Mouse (Mus musculus): ENCODE measurements around the gene Card11.

The Card11 gene

DNA sequence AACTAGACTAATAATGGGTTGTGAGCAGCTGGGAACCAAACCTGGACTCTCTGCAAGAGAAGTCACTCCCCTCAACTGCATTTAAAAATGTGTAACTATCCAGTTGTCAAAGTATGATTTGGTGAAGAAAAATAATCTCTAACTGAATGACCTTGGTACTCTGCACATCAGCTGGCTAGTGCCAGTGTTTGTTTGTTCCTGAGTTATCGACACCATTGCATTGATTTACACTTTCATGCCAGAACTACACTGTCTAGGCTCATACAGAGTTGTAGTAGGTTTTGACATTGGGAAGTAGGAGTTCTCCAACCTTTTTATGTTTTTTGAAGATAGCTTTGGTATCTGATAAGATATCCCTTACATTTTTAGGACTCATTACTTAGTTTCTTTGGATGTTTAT is 81.9 kb downstream of the Card11 start:
- DNase-seq (ENCODE audit: low read depth, low spot score) = no peak

- no peak for DNase-seq (ENCODE audit: low read depth, low spot score)
Observed at GRCm38 (mm10) chr5:140917807-140918206, 82.6 kb downstream of the Card11 start.

DNA sequence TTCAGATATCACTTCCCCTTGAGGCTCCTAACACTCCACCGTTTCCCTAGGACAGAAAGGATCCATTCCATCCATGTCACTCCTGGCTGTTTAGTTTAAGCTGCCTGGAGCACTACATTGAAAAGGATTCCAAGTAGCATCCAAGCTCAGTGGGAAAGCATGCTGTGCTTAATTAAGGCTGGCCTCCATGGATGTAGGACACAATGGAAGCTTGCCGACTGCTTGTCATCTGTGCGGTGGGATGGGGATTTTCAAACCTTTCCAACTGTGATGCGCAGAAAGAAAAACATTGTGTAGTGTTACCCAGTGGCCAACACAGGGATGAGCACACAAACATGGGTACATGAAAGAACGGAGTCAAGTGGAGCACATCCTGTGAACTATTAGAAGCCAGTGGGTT is 89.5 kb downstream of the Card11 start:
- no peak for DNase-seq (ENCODE audit: low read depth, low spot score)

DNA sequence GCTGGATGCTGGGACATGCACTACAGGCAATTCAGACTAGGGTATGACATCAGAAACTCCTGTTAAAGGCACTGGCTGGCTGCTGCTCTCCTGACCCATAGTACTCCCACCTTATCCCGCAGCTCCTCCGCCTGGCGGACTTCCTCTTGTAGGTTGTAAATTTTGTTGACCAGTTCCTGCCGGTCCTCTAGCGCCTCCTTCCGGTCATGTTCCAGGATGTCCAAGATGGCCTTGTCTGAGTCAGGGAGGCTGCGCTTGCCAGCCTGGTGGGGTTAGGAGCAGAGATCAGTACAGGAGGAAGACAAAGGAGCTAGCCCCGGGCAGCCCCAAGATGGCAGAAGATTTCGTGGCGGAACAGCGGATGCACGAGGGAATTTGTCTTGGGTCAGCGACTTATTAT is 99.5 kb downstream of the Card11 start:
- DNase-seq (ENCODE audit: low read depth, low spot score) = no peak

DNA sequence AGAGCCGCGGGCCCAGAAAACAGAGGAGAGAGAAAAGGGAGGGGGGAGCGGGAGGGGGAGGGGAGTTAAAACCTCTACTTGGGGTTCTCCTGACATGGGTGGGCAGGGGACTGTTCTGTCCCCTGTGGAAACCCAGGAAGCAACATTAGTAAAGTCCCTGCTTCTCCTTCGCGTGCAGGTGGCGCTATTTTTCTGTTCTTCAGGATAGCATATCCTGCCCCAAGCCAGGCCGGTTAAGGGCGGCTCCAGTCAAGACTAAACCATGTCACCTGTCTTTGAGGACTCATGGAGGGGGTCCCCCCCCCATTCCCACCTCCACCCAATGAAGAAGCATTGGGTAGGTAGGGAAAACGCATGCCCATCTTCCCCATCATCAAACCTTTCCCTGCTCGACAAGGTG is 109.3 kb downstream of the Card11 start:
- no peak for DNase-seq (ENCODE audit: low read depth, low spot score)

DNA sequence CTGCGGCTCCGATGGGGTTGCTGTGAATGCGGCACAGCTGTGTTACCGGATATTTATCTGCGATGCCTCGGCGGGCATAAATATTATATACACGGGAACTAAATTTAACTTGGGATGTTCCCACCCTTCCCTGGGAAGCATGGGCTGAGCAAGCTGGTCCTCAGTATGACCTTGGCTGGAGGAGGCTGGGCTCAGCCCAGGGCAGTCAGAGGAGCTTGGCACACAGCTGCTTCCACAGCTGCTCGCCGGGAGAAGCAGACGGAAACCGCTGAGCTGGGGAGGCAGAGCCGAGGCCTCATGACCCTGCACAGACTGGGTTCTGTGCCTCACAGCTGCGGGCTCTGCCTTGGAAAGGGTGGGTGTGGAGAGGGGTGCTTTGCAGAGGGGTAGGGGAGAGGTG is 110.3 kb downstream of the Card11 start:
- no peak for DNase-seq (ENCODE audit: low read depth, low spot score)

- DNase-seq (ENCODE audit: low read depth, low spot score) = no peak
Observed at GRCm38 (mm10) chr5:140889539-140889938, 110.8 kb downstream of the Card11 start.

- DNase-seq (ENCODE audit: low read depth, low spot score) = no peak
Observed at GRCm38 (mm10) chr5:140887871-140888270, 112.5 kb downstream of the Card11 start.

DNA sequence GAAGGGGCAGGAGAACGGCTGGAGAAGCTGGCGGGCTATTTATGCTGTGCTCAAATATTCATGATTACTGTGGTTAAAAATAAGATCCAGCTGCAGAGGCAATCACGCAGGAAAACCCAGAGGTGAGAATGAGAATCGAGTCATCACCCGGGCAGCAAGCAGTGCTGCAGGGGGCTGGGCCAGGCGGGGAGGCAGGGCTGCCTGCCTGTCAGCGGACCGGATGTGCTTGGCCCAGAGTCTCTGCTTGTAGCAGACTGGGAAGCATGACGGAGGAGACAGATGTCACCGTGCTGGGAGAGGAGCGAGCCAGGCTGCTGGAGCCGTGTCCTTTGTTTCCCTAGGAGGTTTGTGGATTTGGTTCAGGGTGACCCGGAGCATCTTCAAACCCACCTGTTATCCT is 115.4 kb downstream of the Card11 start:
- no peak for DNase-seq (ENCODE audit: low read depth, low spot score)

GRCm38 (mm10) chr5:140882391-140882790 is 118.0 kb downstream of the Card11 start:
- DNase-seq (ENCODE audit: low read depth, low spot score) = no peak

- no peak for DNase-seq (ENCODE audit: low read depth, low spot score)
Observed at GRCm38 (mm10) chr5:140880151-140880550, 120.2 kb downstream of the Card11 start.

- DNase-seq (ENCODE audit: low read depth, low spot score) = peak; percentile 6
Observed at GRCm38 (mm10) chr5:140878644-140879043, 121.7 kb downstream of the Card11 start.

DNA sequence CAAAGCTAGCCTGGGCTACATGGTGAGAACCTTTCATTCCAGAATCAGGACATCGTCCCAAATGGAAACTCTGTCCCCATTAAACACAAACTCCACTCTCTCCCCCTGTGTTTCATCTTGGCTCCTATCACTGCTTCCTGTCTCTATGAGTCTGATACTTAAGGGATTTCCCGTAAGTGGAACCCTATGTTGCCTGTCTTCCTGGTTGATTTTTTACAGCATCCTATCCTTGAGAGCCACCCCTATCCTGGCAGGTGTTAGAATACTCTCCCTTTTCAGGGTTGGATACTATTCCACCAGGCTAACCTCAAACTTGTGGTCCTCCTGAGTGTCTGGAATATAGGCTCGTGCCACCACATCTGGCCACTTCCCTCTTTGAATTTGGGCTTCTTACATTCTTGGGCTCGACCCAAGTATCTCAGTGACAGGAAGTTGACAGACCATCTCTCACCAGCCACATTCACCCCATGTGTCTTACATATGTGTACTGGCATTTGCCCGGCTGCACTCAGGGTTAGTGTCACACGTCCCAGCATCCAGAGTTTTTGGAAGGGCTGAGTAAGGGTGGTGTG is 126.6 kb downstream of the Card11 start:
- no peak for DNase-seq (ENCODE audit: low read depth, low spot score)

DNA sequence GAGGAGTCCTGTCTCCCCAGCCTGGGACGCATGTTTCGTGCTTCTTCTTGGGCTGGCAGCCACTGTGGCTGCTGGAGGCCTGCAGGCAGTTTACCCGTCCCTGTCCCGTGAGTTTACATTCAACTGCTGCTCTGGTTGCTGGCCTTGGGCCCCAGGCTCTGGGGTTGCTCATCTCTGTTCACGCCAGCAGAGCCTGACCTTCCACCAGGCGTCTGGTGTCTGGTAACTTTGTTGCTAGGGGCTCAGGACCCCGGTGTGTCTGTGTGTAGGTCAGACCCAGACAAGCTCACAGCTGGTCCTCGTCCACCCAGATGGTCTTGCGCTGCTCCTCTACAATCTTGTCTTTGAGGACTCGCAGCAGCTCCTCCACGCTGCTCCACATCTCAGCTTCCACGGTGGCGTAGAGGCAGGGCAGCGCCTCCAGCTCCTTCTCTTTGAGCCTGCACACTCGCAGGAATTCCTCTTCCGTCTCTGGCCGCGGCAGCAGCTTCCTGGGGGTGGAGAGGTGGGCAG is 127.3 kb downstream of the Card11 start:
- no peak for DNase-seq (ENCODE audit: low read depth, low spot score)

GRCm38 (mm10) chr5:140872532-140873038 is 127.8 kb downstream of the Card11 start:
- DNase-seq (ENCODE audit: low read depth, low spot score) = no peak

DNA sequence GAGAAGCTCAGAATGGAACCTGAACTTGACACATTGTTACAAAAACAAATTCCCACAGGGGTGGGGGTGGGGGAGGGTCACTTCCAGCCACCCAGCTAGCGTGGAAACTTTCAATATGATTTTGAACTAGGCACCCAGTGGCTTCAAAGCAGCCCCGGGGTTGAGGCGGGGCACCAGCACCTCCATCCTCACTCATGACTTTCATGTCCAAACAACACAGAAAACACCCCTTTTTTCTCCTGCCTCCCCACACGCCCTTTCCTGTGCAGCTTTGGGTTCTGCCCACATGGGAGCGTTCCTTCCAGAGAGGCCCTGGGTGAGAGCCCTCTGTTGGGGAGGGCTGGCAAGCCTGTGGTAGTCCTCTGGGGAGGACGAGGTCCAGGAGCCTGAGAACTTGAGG is 129.1 kb downstream of the Card11 start:
- no peak for DNase-seq (ENCODE audit: low read depth, low spot score)

DNA sequence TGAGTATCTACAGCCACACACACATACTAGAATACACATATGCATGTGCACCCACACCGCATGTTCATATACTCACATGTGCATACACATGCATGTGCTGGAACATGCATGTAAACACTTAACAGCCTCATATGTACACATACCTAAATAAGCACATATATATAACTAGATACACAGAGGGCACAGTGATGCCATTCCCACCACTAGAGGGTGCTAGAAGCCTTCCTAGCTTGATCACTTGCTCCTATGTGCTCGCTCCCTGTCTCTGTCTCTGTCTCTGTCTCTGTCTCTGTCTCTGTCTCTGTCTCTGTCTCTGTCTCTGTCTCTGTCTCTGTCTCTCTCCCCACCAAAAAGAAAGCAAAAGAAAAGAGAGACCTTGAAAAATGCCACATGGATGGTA is 131.3 kb downstream of the Card11 start:
- peak; percentile 12 for DNase-seq (ENCODE audit: low read depth, low spot score)

DNA sequence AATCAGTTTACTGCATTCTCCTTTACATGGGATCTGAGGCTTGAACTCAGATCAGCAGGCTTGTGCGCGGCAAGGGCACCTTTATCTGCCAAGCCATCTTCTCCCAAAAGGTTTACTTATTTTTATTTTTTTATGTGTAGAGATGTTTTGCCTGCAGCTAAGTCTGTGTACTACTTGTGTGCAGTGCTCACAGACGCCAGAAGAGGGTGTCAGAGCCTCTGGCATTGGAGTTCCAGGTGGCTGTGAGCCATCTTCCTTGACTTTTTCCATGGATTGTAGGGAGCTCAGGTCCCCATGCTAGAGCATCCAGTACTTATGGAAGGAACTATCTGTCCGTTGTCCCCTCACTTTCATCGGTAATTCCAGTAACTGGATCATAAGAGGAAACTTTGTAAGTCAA is 140.7 kb downstream of the Card11 start:
- no peak for DNase-seq (ENCODE audit: low read depth, low spot score)

GRCm38 (mm10) chr5:140858335-140858734 is 142.0 kb downstream of the Card11 start:
- no peak for DNase-seq (ENCODE audit: low read depth, low spot score)

GRCm38 (mm10) chr5:140857432-140858154 is 142.8 kb downstream of the Card11 start:
- no peak for DNase-seq (ENCODE audit: low read depth, low spot score)

DNA sequence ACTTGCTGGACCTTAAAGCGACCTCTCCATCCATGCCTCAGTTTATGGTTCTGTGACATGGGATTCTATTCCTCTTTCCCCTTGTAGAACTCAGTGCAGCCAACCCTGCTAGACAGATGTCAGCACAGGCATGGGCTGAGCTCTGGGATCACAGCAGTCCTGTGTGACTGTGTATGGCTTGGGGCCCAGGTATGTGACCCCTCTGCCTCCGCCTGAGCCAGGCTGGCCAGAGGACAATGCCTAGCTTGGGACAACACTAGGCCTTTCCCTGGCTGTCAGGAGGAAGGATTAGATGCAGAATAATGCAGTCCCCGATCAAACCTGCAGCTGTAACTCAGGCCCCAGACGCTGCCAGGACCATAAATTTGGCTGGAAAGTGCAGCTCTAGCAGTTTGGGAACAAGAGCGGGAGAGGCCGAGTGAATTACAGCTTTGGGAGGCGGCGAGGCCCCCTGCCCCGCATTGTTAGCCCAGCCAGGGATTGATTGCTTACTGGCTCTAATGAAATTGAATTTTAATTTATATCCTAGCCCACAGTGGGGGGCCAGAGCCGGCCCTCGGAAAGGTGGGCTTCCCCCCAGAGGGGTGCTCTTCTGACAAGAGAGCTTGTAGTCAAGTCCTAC is 144.4 kb downstream of the Card11 start:
- no peak for DNase-seq (ENCODE audit: low read depth, low spot score)

- no peak for DNase-seq (ENCODE audit: low read depth, low spot score)
Observed at GRCm38 (mm10) chr5:140854700-140855099, 145.7 kb downstream of the Card11 start.

DNA sequence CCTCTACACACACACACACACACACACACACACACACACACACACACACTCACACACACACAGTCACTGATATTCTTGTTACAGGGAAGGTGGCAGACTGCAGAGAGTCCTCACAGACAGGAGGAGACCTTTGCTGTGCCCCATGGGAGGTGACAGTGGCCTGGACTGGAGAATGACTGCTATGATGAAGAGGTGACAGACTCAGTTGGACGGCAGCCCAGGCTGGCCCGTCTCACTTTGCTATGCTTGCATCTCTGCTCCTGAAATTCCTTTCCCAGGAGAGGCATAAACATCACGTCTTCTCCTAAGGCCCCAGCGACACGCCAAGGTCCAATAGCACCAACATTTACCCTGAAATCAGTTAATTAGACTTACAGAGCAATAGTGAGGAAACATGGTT is 146.7 kb downstream of the Card11 start:
- no peak for DNase-seq (ENCODE audit: low read depth, low spot score)

Measured in c-Kit-negative CD71-positive TER-119-positive erythroid progenitor cells, embryonic 14.5 days (primary cell).